Mouse (Mus musculus): ENCODE measurements around the gene Gm28372. TPM values are rescaled to one million over a fixed set of nuclear protein-coding genes. Genes with fewer than 3 reads are reported as not detected.
"Not testable (repeated sequence)": the region's sequence is repeated elsewhere in the genome, so short reads cannot be mapped to it uniquely, and the experiment has no call there.

Gm28372 gene
- not detected for total RNA-seq (2022)

- DNase-seq (ENCODE audit: low spot score): no peak
Measured at GRCm38 (mm10) chr2:130404939-130405338, at the start of gene Gm28372, which contains the start of gene 1700020A23Rik. Gene Gm28372 (plus strand): TSS chr2:130405239. Gene 1700020A23Rik (plus strand): TSS chr2:130405259.

GRCm38 (mm10) chr2:130357551-130357950, 47.5 kb upstream of the Gm28372 start:
- no peak for DNase-seq (ENCODE audit: low spot score)

DNA sequence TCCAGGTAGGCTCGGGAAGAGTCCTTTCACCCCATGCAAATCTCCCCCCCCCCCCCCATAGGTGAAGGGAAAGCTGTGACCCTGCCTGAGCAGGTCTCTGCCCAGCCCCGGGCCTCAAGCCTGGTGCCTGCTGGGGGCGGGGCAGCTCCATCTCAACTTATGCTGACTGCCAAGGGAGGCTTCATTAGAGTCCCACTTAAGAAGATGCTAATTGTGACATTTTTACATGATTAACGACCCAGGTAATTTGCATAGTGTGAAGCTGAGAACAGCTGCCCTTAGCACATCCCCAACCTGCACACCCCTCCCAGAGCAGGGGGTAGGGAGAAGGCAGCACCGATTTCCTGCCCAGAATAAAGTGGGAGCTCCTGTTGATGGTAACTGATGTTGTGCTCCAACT, 46.2 kb upstream of the Gm28372 start:
- no peak for DNase-seq (ENCODE audit: low spot score)

DNA sequence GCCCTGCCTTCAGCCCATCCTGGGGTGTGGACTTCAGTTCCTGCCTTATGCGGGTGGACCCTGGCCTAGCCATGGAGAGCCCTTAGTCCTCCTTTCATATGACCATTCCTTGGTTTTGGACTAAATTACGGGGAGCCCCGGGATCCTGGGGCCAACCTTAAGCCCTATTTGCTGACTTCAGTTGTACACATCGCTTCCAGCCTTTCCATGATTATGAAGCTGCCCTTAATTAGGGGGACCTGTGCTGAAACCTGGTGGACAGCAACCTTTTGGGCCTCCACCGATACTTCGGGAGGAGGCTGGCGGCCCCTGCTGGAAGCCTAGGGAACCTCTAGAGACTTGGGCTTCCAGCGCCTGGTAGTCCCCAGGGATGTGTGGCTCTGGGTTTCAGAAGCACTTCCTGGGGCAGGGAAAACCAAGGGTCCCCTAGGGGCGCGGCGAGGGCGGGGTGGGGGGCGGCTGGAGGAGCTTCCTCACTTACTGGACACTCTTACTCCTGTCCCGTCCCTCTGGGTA, 42.5 kb upstream of the Gm28372 start:
- DNase-seq (ENCODE audit: low spot score): peak; percentile 8

GRCm38 (mm10) chr2:130365211-130366094, 39.6 kb upstream of the Gm28372 start:
- no peak for DNase-seq (ENCODE audit: low spot score)

DNA sequence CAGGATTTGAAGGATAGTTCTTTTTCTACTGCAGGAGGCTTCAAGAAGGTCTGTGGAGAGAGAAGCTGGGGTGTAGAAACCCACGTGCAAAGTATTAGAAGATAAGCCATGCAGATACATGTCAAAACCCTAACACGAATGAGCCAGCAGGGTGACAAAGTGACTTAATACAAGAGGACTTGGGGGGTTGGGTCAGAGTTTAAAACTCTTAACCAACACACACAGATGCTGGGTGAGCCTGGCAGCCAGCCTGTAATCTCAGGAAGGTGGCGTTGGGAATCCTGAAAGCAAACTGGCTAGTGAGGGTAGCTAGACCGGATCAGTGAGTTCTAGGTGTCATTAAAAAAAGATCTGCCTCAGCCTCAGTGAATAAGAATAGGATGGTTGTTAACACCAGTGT, 37.7 kb upstream of the Gm28372 start:
- DNase-seq (ENCODE audit: low spot score): no peak

DNA sequence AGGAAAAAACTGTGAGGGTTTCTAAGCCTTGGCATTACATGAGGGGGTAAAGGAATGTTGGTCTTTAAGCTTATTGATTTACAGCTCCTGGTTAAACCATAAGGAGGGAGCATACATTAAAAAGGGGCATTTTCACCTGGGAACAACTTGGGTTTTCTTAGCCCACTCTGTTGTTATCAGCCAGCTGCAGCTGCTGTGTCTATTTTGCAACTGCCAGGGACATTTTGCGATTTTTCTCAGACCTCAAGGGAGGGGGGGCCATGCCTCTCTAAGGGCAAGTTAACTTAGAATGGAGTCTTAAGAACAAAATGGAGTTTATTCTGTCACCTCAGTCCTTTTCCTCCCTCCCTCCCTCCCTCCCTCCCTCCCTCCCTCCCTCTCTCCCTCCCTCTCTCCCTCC, 32.0 kb upstream of the Gm28372 start:
- not testable (repeated sequence) for DNase-seq (ENCODE audit: low spot score)

GRCm38 (mm10) chr2:130374951-130375350, 30.1 kb upstream of the Gm28372 start:
- no peak for DNase-seq (ENCODE audit: low spot score)

DNA sequence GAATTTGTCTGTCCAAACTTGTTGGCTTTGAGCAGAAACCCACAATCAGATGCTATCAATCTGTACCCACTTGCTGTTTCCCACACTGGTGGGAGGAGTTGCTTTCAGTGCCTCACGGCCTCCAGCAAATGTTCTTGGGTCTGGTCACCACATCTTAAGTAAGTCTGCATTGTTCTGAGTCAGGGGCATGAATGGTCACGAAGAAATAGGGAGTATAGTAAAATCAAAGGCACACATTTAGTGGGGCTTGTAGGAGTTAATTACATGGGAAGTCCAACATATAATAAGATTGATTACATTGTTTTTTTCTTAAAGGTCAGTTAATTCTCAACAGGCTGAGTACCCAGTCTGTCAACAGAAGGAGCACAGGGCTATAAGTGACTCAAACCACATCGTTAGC, 21.8 kb upstream of the Gm28372 start:
- no peak for DNase-seq (ENCODE audit: low spot score)

DNA sequence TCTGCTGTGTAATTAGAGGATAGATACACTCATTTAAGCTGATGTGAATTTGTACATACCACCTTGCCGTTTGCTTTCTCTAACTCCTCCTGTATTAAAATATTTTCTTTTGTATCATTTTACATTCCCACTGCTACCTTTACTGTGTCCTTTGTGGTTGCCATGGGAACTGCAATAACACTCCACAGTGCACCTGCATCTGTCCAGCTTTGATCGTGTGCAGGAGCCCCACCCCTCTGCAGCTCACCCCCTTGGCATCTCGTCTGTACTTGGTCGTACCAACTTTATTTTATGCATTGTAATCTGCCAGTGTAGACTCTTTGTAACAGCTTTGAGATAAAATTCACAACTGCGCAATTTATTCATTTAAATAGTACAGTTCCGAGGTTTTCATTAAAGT, 21.1 kb upstream of the Gm28372 start:
- DNase-seq (ENCODE audit: low spot score): no peak

GRCm38 (mm10) chr2:130386212-130386611, 18.8 kb upstream of the Gm28372 start:
- no peak for DNase-seq (ENCODE audit: low spot score)

GRCm38 (mm10) chr2:130388796-130389195, 16.2 kb upstream of the Gm28372 start:
- no peak for DNase-seq (ENCODE audit: low spot score)

DNA sequence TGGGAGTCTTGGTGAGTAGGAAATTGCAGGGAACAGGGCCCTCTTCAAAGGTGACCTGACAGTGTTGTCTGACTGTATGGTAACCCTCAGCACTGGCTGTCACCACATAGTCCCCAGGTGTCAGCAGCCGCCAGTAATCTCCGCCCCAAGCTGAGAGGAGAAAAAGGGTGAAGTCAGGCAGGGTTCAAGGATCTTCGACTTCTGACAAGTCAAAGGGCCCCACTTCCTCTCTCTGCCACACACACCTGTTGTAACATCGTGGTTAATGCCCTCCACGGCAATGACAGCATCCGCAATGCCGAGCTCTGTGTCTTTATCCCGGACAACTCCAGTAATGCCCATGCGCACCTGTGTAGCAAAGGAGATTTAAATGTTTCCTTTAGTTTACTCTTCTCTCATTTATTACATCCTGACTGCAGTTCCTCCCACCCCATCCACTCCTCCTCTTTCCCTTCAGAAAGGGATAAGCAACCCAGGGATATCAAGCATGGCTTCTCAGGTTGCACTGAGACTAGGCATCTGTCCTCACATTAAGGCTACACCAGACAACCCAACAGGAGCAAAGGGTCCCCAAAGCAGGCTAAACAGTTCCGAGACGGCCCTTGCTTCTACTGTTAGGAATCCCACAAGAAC, 13.9 kb upstream of the Gm28372 start:
- no peak for DNase-seq (ENCODE audit: low spot score)

DNA sequence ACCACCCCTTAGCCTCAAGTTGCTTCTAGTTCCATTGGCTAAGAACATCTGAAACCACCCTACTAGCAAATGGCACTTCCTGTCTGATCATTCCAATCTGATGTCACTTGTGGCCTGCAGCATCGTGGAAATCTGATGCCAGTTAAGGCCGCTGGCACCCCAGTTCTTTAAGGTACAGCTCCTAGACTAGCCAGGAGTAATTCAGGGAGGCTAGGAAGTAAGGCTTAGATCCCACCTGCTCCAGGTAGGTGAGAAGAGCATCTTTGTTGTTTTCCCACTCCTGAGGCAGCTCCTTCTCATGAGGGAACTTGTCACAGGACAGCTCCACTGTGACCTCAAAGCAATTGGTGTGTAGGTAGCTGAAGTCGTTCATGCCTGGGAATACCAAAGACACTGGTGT, 12.2 kb upstream of the Gm28372 start:
- DNase-seq (ENCODE audit: low spot score): no peak

- DNase-seq (ENCODE audit: low spot score): no peak
Measured at GRCm38 (mm10) chr2:130395696-130396095, 9.3 kb upstream of the Gm28372 start.

GRCm38 (mm10) chr2:130397186-130397985, 7.7 kb upstream of the Gm28372 start, which contains the start of gene Cpxm1:
Gene Cpxm1 (minus strand): TSS chr2:130397574.
- no peak for DNase-seq (ENCODE audit: low spot score)

GRCm38 (mm10) chr2:130398091-130398490, 6.9 kb upstream of the Gm28372 start:
- DNase-seq (ENCODE audit: low spot score): peak; percentile 42

- DNase-seq (ENCODE audit: low spot score): no peak
Measured at GRCm38 (mm10) chr2:130400046-130400445, 5.0 kb upstream of the Gm28372 start.

GRCm38 (mm10) chr2:130401891-130402290, 3.1 kb upstream of the Gm28372 start:
- DNase-seq (ENCODE audit: low spot score): no peak

- no peak for DNase-seq (ENCODE audit: low spot score)
Measured at GRCm38 (mm10) chr2:130406178-130406577, 1.1 kb downstream of the Gm28372 start, which contains the start of gene Tmem239. Gene Tmem239 (plus strand): TSS chr2:130406478.

GRCm38 (mm10) chr2:130408194-130408593, 3.2 kb downstream of the Gm28372 start:
- DNase-seq (ENCODE audit: low spot score): no peak
